Mouse (Mus musculus) midbrain, postnatal 0 days (tissue): ENCODE measurements around the gene Actr1a. TPM values are rescaled to one million over a fixed set of nuclear protein-coding genes. Genes with fewer than 3 reads are reported as not detected.
A peak's percentile ranks its signal among the peaks of the same experiment; 100 is the strongest.

Experiments used
- ATAC-seq: fragments of 200-750 bp; cut with Nextera tagmentation; 2 replicates; pipeline ENCODE4 v1.8.0; 2017; ENCODE audit warnings: moderate number of reproducible peaks, mild to moderate bottlenecking, moderate TSS enrichment, moderate library complexity; ENCODE audit not compliant: low FRiP score
- DNase-seq: peaks from one replicate; pipeline ENCODE4 v3.0.0-alpha.2; 2015; ENCODE audit warnings: low spot score
- H3K27ac ChIP-seq: fragments of 300-500 bp; sonication (generic); 2 replicates; pipeline ENCODE4 v1.5.1; 2014; ENCODE audit warnings: low read depth, mild to moderate bottlenecking, low read length, mixed read lengths
- H3K27me3 ChIP-seq: fragments of 300-500 bp; sonication (generic); 2 replicates; pipeline ENCODE4 v1.6.1; 2014; ENCODE audit warnings: low read length, control low read depth, mixed read lengths; ENCODE audit not compliant: insufficient read depth
- H3K36me3 ChIP-seq: fragments of 300-500 bp; sonication (generic); 2 replicates; pipeline ENCODE4 v1.6.1; 2014; ENCODE audit warnings: low read length, control low read depth, mixed read lengths; ENCODE audit not compliant: insufficient read depth
- H3K4me1 ChIP-seq: fragments of 300-500 bp; sonication (generic); 2 replicates; pipeline ENCODE4 v1.6.1; 2014; ENCODE audit warnings: mild to moderate bottlenecking, control low read depth, antibody characterized with exemption, low read length, mixed read lengths; ENCODE audit not compliant: insufficient read depth
- H3K4me2 ChIP-seq: fragments of 300-500 bp; sonication (generic); 2 replicates; pipeline ENCODE4 v1.6.1; 2014; ENCODE audit warnings: low read depth, mild to moderate bottlenecking, low read length, mixed read lengths; ENCODE audit not compliant: poor library complexity, severe bottlenecking
- H3K4me3 ChIP-seq: fragments of 300-500 bp; sonication (generic); 2 replicates; pipeline ENCODE4 v1.5.1; 2014; ENCODE audit warnings: low read depth, mild to moderate bottlenecking, low read length, moderate library complexity
- H3K9ac ChIP-seq: fragments of 300-500 bp; sonication (generic); replicated peaks from 2 replicates; pipeline ENCODE4 v1.6.1; 2014; ENCODE audit warnings: mild to moderate bottlenecking, low read length, moderate library complexity, mixed read lengths; ENCODE audit not compliant: poor library complexity, severe bottlenecking
- H3K9me3 ChIP-seq: fragments of 300-500 bp; sonication (generic); 2 replicates; pipeline ENCODE4 v1.6.1; 2016; ENCODE audit warnings: low read length, control low read depth
- CTCF ChIP-seq: IDR thresholded peaks from 2 replicates; pipeline ENCODE4 v1.5.1; 2016; ENCODE audit warnings: antibody characterized with exemption, mild to moderate bottlenecking
- WGBS: fragments of 180-500 bp; shearing (Covaris S2); extraction: QIAGEN DNeasy Blood & Tissue Kit; methylation state at CpG from one replicate; pipeline ENCODE4 v1.1.7; 2014; 5-methylcytosine and 5-hydroxymethylcytosine counted together
- polyA plus RNA-seq: library from polyadenylated mRNA; unstranded; fragments of >200 nt; fragmentation: Nextera tagmentation; extraction: Ambion mirVana; gene quantifications from 2 replicates; pipeline ENCODE4 v1.2.1, GENCODE M21; 2015
- total RNA-seq: library from RNA; depleted of rRNA; stranded (reverse); fragments of >200 nt; gene quantifications from 2 replicates; pipeline ENCODE4 v1.2.3, GENCODE M21; 2014

The Actr1a gene
- total and polyA plus RNA-seq, 2 experiments from 2014 or later: 327 to 356 TPM

- TF ChIP-seq CTCF: no peak
- 91% methylated on average over 3 of the region's 3 CpGs for WGBS
- H3K27me3 ChIP-seq: no peaks in the 10 kb centered on the region
- H3K9ac ChIP-seq: no peak overlapping the region
- H3K4me2 ChIP-seq: no peak overlapping the region
- peaks cover 8% of the 10 kb centered on the region for H3K4me1 ChIP-seq
- H3K9me3 ChIP-seq: no peaks in the 10 kb centered on the region
- peaks cover 26% of the 10 kb centered on the region for H3K36me3 ChIP-seq
- ATAC-seq: no peak
- H3K27ac ChIP-seq: no peak overlapping the region
- no peak for DNase-seq
- H3K4me3 ChIP-seq: no peak overlapping the region
Measured at GRCm38 (mm10) chr19:46333906-46334305, 61.6 kb downstream of the Actr1a start.

DNA sequence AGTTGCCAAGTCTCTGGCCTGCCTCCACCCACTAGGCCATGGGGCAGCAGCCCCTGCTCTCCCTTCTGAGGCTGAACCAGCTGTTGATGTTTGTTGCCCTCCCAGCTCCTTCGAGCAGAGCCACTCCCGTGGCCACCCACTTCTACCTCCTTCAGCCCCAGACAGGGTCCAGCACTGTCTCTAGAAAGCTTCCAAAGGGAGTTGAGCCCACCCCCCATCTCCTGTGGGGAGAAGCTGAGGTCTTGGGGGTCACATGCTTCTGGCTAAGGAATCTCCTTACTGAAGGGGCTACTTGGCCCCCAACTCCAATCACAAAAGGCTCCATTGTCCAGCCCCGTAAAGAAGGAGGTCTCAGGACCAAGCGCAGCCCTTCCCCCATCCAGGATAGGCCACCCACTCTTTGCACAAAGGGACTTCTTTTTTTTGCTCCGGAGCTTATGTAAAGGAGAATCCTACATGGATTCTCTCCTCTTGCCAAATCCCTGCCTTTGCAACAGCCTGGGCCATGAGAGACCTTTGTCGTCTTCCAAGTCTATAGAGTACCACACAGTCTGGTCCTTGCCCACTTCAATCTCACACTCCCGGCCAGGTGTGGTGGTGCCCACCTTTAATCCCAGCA is 62.7 kb downstream of the Actr1a start:
- ATAC-seq (no peak), DNase-seq (no peak)
- H3K9me3 ChIP-seq: no peaks in the 10 kb centered on the region
- no peak overlapping the region for H3K4me2 ChIP-seq
- H3K4me1 ChIP-seq: peaks cover 8% of the 10 kb centered on the region
- no peak overlapping the region for H3K9ac ChIP-seq
- no peak for TF ChIP-seq CTCF
- H3K27me3 ChIP-seq: no peaks in the 10 kb centered on the region
- H3K27ac ChIP-seq: no peak overlapping the region
- H3K36me3 ChIP-seq: peaks cover 26% of the 10 kb centered on the region
- H3K4me3 ChIP-seq: no peak overlapping the region
- 34% methylated on average over 7 of the region's 7 CpGs for WGBS

GRCm38 (mm10) chr19:46331936-46332335 is 63.6 kb downstream of the Actr1a start:
- Histone ChIP-seq H3K4me2 (no peak overlapping the region), H3K27me3 (no peaks in the 10 kb centered on the region), H3K36me3 (peaks cover 26% of the 10 kb centered on the region), H3K4me1 (no peaks in the 10 kb centered on the region; the same call in 1 of the 2 replicates), H3K4me3 (no peak overlapping the region), H3K9me3 (no peaks in the 10 kb centered on the region), H3K27ac (no peak overlapping the region), H3K9ac (no peak overlapping the region)
- no peak for DNase-seq
- TF ChIP-seq CTCF: no peak
- 87% methylated on average over 3 of the region's 3 CpGs for WGBS
- ATAC-seq: no peak

GRCm38 (mm10) chr19:46331326-46331725 is 64.2 kb downstream of the Actr1a start:
- no peak overlapping the region for H3K9ac ChIP-seq
- H3K27ac ChIP-seq: no peak overlapping the region
- no peaks in the 10 kb centered on the region for H3K9me3 ChIP-seq
- 93% methylated on average over 14 of the region's 14 CpGs for WGBS
- H3K4me2 ChIP-seq: no peak overlapping the region
- DNase-seq (no peak), ATAC-seq (no peak)
- no peak for TF ChIP-seq CTCF
- peaks cover 26% of the 10 kb centered on the region for H3K36me3 ChIP-seq
- no peak overlapping the region for H3K4me3 ChIP-seq
- no peaks in the 10 kb centered on the region; the same call in 1 of the 2 replicates for H3K4me1 ChIP-seq
- no peaks in the 10 kb centered on the region for H3K27me3 ChIP-seq

DNA sequence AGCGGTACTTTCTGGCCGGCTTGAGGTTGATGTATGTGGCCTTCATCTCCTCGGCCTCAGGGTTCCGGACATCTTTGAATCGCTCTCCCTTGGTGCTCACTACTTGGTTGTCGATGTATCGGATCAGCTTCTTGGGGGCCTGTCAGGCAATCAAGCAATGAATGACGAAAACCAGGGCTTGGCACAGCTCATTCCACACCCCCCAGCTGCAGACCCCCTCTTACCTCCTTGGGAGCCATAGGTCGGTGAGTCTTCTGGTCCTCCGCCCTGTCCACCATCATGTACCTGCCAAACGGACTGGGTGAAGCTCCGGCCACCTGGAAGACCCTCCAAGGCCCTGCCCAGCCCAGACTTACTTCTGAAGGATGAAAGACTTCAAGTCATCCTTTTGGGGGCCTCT is 64.9 kb downstream of the Actr1a start:
- H3K36me3 ChIP-seq: peaks cover 26% of the 10 kb centered on the region
- WGBS: 95% methylated on average over 12 of the region's 12 CpGs
- DNase-seq (no peak), ATAC-seq (no peak)
- H3K4me2 ChIP-seq: no peak overlapping the region
- H3K9ac ChIP-seq: no peak overlapping the region
- H3K27me3 ChIP-seq: no peaks in the 10 kb centered on the region
- no peak overlapping the region for H3K4me3 ChIP-seq
- H3K4me1 ChIP-seq: no peaks in the 10 kb centered on the region; the same call in 1 of the 2 replicates
- no peaks in the 10 kb centered on the region for H3K9me3 ChIP-seq
- no peak overlapping the region for H3K27ac ChIP-seq
- TF ChIP-seq CTCF: no peak

DNA sequence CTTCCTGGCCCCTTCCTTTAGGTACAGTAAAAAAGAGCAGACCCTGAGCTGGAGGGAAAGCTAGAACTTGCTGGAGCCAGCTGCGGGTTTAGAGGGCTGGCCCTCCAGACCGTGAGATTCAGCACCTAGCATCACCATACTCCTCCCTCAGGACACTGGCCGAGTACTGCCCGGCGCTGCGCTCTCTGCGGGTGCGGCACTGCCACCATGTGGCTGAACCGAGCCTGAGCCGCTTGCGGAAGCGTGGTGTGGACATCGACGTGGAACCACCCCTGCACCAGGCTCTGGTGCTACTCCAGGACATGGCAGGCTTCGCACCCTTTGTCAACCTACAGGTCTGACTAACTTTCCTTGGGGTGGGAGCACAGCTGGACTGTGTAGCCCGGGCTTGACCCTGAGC is 65.6 kb downstream of the Actr1a start:
- peak; percentile 84 for TF ChIP-seq CTCF
- H3K4me1 ChIP-seq: peaks cover 5% of the 10 kb centered on the region; the same call in 1 of the 2 replicates
- no peaks in the 10 kb centered on the region for H3K27me3 ChIP-seq
- H3K27ac ChIP-seq: no peak overlapping the region
- peak overlapping the region; percentile 97 for H3K4me2 ChIP-seq
- peak overlapping the region; percentile 66; the same call in 1 of the 2 replicates for H3K4me3 ChIP-seq
- WGBS: 5% methylated on average over 16 of the region's 16 CpGs
- H3K36me3 ChIP-seq: peaks cover 26% of the 10 kb centered on the region
- DNase-seq (peak; percentile 77), ATAC-seq (no peak)
- no peaks in the 10 kb centered on the region for H3K9me3 ChIP-seq
- 0 out of 2 replicates have a peak overlapping the region, but pooled peaks have one; percentile 19 for H3K9ac ChIP-seq
